Mouse (Mus musculus) midbrain, postnatal 0 days (tissue): ENCODE data around the gene Slc51b. TPM values are rescaled to one million over a fixed set of nuclear protein-coding genes. Genes with fewer than 3 reads are reported as not detected.

Experiments
- ATAC-seq: fragments of 200-750 bp; cut with Nextera tagmentation; 2 replicates; pipeline ENCODE4 v1.8.0; 2017; ENCODE audit warnings: moderate number of reproducible peaks, mild to moderate bottlenecking, moderate TSS enrichment, moderate library complexity; ENCODE audit not compliant: low FRiP score
- DNase-seq: peaks from one replicate; pipeline ENCODE4 v3.0.0-alpha.2; 2015; ENCODE audit warnings: low spot score
- H3K27ac ChIP-seq: fragments of 300-500 bp; sonication (generic); 2 replicates; pipeline ENCODE4 v1.5.1; 2014; ENCODE audit warnings: low read depth, mild to moderate bottlenecking, low read length, mixed read lengths
- H3K27me3 ChIP-seq: fragments of 300-500 bp; sonication (generic); 2 replicates; pipeline ENCODE4 v1.6.1; 2014; ENCODE audit warnings: low read length, control low read depth, mixed read lengths; ENCODE audit not compliant: insufficient read depth
- H3K36me3 ChIP-seq: fragments of 300-500 bp; sonication (generic); 2 replicates; pipeline ENCODE4 v1.6.1; 2014; ENCODE audit warnings: low read length, control low read depth, mixed read lengths; ENCODE audit not compliant: insufficient read depth
- H3K4me1 ChIP-seq: fragments of 300-500 bp; sonication (generic); 2 replicates; pipeline ENCODE4 v1.6.1; 2014; ENCODE audit warnings: mild to moderate bottlenecking, control low read depth, antibody characterized with exemption, low read length, mixed read lengths; ENCODE audit not compliant: insufficient read depth
- H3K4me2 ChIP-seq: fragments of 300-500 bp; sonication (generic); 2 replicates; pipeline ENCODE4 v1.6.1; 2014; ENCODE audit warnings: low read depth, mild to moderate bottlenecking, low read length, mixed read lengths; ENCODE audit not compliant: poor library complexity, severe bottlenecking
- H3K4me3 ChIP-seq: fragments of 300-500 bp; sonication (generic); 2 replicates; pipeline ENCODE4 v1.5.1; 2014; ENCODE audit warnings: low read depth, mild to moderate bottlenecking, low read length, moderate library complexity
- H3K9ac ChIP-seq: fragments of 300-500 bp; sonication (generic); replicated peaks from 2 replicates; pipeline ENCODE4 v1.6.1; 2014; ENCODE audit warnings: mild to moderate bottlenecking, low read length, moderate library complexity, mixed read lengths; ENCODE audit not compliant: poor library complexity, severe bottlenecking
- H3K9me3 ChIP-seq: fragments of 300-500 bp; sonication (generic); 2 replicates; pipeline ENCODE4 v1.6.1; 2016; ENCODE audit warnings: low read length, control low read depth
- CTCF ChIP-seq: IDR thresholded peaks from 2 replicates; pipeline ENCODE4 v1.5.1; 2016; ENCODE audit warnings: antibody characterized with exemption, mild to moderate bottlenecking
- WGBS: fragments of 180-500 bp; shearing (Covaris S2); extraction: QIAGEN DNeasy Blood & Tissue Kit; methylation state at CpG from one replicate; pipeline ENCODE4 v1.1.7; 2014; 5-methylcytosine and 5-hydroxymethylcytosine counted together
- polyA plus RNA-seq: library from polyadenylated mRNA; unstranded; fragments of >200 nt; fragmentation: Nextera tagmentation; extraction: Ambion mirVana; gene quantifications from 2 replicates; pipeline ENCODE4 v1.2.1, GENCODE M21; 2015
- total RNA-seq: library from RNA; depleted of rRNA; stranded (reverse); fragments of >200 nt; gene quantifications from 2 replicates; pipeline ENCODE4 v1.2.3, GENCODE M21; 2014; rRNA removed

Gene Slc51b
- total RNA-seq = not detected in 2 replicates
- polyA plus RNA-seq = not detected in 2 replicates

DNA sequence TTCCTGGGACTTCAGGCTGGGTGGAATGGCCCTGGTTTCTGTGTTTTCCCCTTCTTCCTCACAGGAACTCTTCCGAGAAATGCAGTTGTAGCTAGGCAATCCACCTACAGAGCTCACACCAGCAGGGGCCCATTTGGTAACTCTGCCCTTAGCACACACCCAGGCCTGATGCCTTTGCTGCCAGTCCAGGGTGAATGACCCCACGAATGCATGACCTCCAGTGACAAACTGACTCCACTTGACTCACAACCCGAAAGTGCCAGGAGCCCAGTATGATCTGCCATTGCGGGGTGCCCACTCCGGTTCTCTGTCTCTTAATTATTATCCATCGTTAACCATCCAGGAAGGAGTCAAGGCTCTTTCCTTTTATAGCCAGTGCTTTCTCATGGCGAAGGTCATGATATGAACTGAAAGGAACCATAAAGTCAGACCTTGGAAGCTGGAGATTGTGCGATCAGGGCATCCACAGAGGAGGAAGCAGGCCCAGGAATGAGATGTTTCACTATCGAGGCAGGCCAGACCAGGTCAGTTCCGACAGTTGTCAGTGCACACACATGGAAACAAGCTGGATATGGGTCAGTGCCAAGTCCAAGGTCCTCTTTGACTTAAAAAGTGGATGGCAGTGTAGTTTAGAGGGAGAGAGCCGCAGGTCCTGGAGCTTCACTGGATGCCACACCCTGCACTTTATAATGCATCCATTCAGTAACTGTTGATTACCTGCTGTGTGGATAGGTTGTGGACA lies at the start of gene Slc51b:
TSS of gene Slc51b (minus strand) at position 196 of the 742 bp plus-strand sequence.
- no peak for TF ChIP-seq CTCF
- ATAC-seq = no peak
- H3K9ac ChIP-seq = no peak within 1 kb of the TSS
- WGBS = 86% methylated on average over 11 of the region's 11 CpGs
- H3K4me2 ChIP-seq = no peak within 1 kb of the TSS
- no peak within 1 kb of the TSS for H3K4me3 ChIP-seq
- no peak for DNase-seq
- no peaks in the 10 kb centered on the region for H3K4me1 ChIP-seq
- no peaks in the 10 kb centered on the region for H3K9me3 ChIP-seq
- no peak within 1 kb of the TSS for H3K27ac ChIP-seq
- no peaks in the 10 kb centered on the region for H3K27me3 ChIP-seq
- no peaks in the 10 kb centered on the region for H3K36me3 ChIP-seq

DNA sequence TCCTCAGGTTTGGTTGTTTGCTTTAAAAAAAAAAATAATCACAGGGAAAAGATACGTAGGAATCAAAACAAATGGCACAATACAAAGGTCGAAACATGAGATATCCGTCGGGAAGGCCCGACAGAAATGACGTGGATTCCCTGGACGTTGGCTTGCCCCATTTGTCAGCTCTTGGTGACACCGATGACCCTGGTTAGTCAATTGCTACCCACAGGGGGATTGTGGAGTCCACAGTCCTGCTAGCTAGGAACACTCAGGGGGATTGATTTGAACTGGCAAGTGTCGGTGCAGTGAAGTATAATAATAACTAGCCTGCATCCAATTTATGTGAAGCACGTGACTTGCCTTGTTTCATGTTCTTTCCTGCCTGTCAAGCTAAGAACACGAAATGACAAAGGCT lies 44.9 kb upstream of the Slc51b start:
- no peaks in the 10 kb centered on the region for H3K27me3 ChIP-seq
- H3K36me3 ChIP-seq = peaks cover 32% of the 10 kb centered on the region
- ATAC-seq = no peak
- no peak overlapping the region for H3K4me2 ChIP-seq
- TF ChIP-seq CTCF = no peak
- WGBS = 70% methylated on average over 11 of the region's 11 CpGs
- H3K4me3 ChIP-seq = no peak overlapping the region
- peaks cover 1% of the 10 kb centered on the region; the same call in 1 of the 2 replicates for H3K4me1 ChIP-seq
- no peak overlapping the region for H3K9ac ChIP-seq
- DNase-seq = no peak
- H3K9me3 ChIP-seq = no peaks in the 10 kb centered on the region
- H3K27ac ChIP-seq = no peak overlapping the region

DNA sequence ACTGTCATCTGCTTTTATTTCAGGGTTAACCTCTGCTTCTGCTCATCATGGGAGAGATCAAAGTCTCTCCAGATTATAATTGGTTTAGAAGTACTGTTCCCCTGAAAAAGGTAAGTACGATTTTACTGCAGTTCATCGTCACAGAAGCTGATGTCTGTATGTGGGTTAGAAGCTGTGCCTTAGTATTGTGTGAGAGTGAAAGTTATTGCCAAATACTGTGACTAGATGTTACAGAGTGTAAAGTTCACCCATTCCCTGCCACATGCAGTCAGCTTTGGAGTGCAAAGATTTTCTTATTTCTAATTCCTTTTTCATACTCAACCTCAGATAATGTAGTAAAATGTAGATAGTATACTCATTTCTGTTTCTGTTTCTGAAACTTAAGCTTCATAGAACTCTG lies 42.5 kb upstream of the Slc51b start:
- Histone ChIP-seq H3K9ac (no peak overlapping the region), H3K36me3 (peaks cover 24% of the 10 kb centered on the region), H3K4me2 (no peak overlapping the region), H3K27me3 (no peaks in the 10 kb centered on the region), H3K9me3 (no peaks in the 10 kb centered on the region), H3K4me3 (no peak overlapping the region), H3K27ac (no peak overlapping the region), H3K4me1 (peaks cover 6% of the 10 kb centered on the region)
- WGBS = 98% methylated on average over 2 of the region's 2 CpGs
- ATAC-seq = no peak
- no peak for TF ChIP-seq CTCF
- no peak for DNase-seq

DNA sequence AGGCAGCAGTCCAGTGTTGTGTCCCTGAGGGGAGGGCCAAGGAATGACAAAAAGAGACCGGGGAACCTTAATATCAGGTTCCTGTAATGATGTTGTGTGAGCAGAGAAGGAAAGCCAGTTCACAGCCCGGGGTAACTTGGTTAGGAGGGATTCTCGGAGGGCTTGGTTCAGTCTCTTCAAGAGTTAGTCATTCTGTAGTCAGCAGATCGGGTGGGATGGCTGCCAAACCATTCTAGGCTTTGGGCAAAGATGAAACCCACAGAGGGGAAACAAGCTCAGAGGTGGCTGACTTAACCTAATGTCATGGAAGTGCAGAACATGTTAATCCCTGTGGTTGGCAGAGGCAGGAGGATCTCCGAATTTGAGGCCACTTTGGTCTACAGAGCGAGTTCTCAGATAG lies 41.4 kb upstream of the Slc51b start:
- H3K9me3 ChIP-seq = no peaks in the 10 kb centered on the region
- DNase-seq (no peak), ATAC-seq (no peak)
- WGBS = 93% methylated on average over 6 of the region's 6 CpGs
- H3K4me2 ChIP-seq = no peak overlapping the region
- H3K27ac ChIP-seq = no peak overlapping the region
- peaks cover 6% of the 10 kb centered on the region for H3K4me1 ChIP-seq
- no peak overlapping the region for H3K4me3 ChIP-seq
- no peaks in the 10 kb centered on the region for H3K27me3 ChIP-seq
- TF ChIP-seq CTCF = no peak
- peaks cover 14% of the 10 kb centered on the region; the same call in 1 of the 2 replicates for H3K36me3 ChIP-seq
- H3K9ac ChIP-seq = no peak overlapping the region

DNA sequence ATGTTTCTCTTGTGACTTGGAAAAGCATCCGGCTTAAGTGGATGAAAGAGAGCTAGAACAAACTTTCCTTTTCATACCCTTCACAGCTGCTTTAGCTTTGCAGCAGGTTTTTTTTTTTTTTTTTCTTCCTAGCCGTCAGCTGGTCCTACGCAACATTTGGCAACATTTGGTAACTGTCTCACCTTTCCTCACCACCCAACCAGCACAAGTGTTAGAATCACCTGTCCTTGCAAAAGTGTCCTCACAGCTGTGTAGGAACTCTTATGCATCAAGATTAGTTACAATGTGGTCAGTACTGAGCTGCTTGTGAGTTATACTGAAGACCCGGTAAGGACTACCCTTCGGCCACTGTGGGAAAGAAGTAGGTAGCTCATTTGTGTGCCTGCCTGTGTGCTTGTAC lies 39.8 kb upstream of the Slc51b start:
- ATAC-seq = no peak
- DNase-seq = no peak
- H3K4me1 ChIP-seq = peaks cover 6% of the 10 kb centered on the region
- H3K27me3 ChIP-seq = no peaks in the 10 kb centered on the region
- WGBS = 72% methylated on average over 5 of the region's 5 CpGs
- H3K27ac ChIP-seq = no peak overlapping the region
- no peak overlapping the region for H3K4me3 ChIP-seq
- TF ChIP-seq CTCF = no peak
- no peak overlapping the region for H3K4me2 ChIP-seq
- H3K36me3 ChIP-seq = peaks cover 13% of the 10 kb centered on the region; the same call in 1 of the 2 replicates
- no peak overlapping the region for H3K9ac ChIP-seq
- H3K9me3 ChIP-seq = no peaks in the 10 kb centered on the region

DNA sequence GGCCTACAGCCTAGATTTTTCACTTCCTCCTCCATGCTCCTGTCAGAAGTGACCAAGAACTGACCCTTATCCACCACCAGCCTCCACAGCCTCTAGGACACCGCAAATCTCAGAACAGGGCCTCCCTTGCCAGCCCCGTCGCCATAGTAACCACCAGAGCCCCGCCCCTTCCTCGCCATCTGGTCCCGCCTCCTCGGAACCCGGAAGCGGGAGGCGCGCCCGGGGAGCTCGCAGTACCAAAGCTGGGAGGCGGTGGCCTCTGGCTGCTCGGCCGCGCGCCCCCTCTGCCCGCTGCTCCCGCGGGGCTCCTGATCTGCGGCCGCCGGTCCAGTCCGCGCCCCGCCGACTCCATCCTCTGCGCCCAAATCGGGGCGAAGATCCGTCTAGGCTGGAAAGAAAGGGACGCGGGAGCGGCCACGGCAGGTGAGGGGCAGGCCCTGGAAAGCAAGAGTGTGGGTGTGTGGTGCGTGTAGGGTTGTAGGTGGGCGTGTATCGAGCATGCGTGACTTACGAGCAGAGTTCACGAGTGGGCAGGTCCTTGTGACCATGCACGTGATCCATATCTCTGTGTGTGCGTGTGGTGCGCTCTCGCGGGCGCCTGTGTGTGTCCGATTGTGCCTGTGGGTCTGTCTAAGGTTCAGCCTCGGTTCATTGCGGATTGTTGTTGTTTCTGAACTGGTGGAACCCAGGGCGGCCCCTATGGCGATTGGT lies 38.1 kb upstream of the Slc51b start, which contains the start of gene Spg21:
TSS of gene Spg21 (plus strand) at position 216 of the 711 bp plus-strand sequence.
- Histone ChIP-seq H3K9ac (peak within 1 kb of the TSS; percentile 90), H3K4me3 (peak within 1 kb of the TSS; percentile 84), H3K36me3 (peaks cover 3% of the 10 kb centered on the region; the same call in 1 of the 2 replicates), H3K4me1 (peaks cover 6% of the 10 kb centered on the region), H3K4me2 (peak within 1 kb of the TSS; percentile 72), H3K27ac (peak within 1 kb of the TSS; percentile 89), H3K9me3 (no peaks in the 10 kb centered on the region), H3K27me3 (no peaks in the 10 kb centered on the region)
- ATAC-seq (peak; percentile 97), DNase-seq (peak; percentile 94)
- no peak for TF ChIP-seq CTCF
- WGBS = under 1% methylated on average over 53 of the region's 53 CpGs
